ENCODE assay signal across 28 mouse cellular contexts in genomic region chr1:87631584-87631983, GRCm38 (mm10). TPM values are rescaled to one million over a fixed set of nuclear protein-coding genes. Genes with fewer than 3 reads are reported as not detected.
DNase-seq lines count a peak whose midpoint lies in the region; ATAC-seq and TF ChIP-seq lines count a peak whose summit lies in the region.
"Had no signal": no experiment of that assay in that cellular context is flagged by ENCODE, and none has a peak within 500 bp of the region (broad histone marks: within the 10 kb centered on the region; RNA-seq: fewer than 3 reads in every experiment).

No protein-coding gene starts in this region.

- TF ChIP-seq EP300 in MEL (IDR thresholded peaks at IDR 0.05; ENCODE audit: low read depth in 1 of 2, low read length in 2 of 2), result no peak
- TF ChIP-seq EP300 in liver, embryonic 14.5 days (IDR thresholded peaks at IDR 0.05; ENCODE audit: low read depth), result no peak

- peak overlapping the region; percentile 31; the same call in 1 of the 2 replicates for H3K27ac ChIP-seq in spleen, adult 2 months (ENCODE audit: insufficient read depth, low read length)
- peak overlapping the region; percentile 88 for H3K27ac ChIP-seq in MEL (ENCODE audit: control insufficient read depth, low read depth, low read length)
- H3K27ac ChIP-seq in liver, embryonic 14.5 days, result peak overlapping the region; percentile 42; the same call in 1 of the 2 replicates
- H3K27ac ChIP-seq in layer of hippocampus, adult 2 months, result no peak overlapping the region
- H3K27ac ChIP-seq: forebrain, embryonic 12.5 days; heart, embryonic 10.5 days; heart, embryonic 15.5 days; intestine, embryonic 15.5 days; neural tube, embryonic 15.5 days had no signal

- no peak for ATAC-seq in liver, embryonic 14.5 days (ENCODE audit: insufficient read depth)
- ATAC-seq in neutrophil, adult 5-6 weeks (ENCODE audit: extremely low read depth, insufficient number of reproducible peaks, low FRiP score, poor library complexity, severe bottlenecking), result peak; percentile 10; the same call in 1 of the 2 replicates
- ATAC-seq: activated CD4-positive, CD25-positive, alpha-beta regulatory T cell, adult 4 months; hindbrain, embryonic 16.5 days; intestine, embryonic 15.5 days had no signal

- no peaks in the 10 kb centered on the region for H3K9me3 ChIP-seq in MEL (replicated peaks; ENCODE audit: insufficient read depth, low read length)
- no peaks in the 10 kb centered on the region for H3K9me3 ChIP-seq in liver, embryonic 14.5 days (ENCODE audit: control insufficient read depth, low read length)
- H3K9me3 ChIP-seq: forebrain, embryonic 12.5 days; heart, embryonic 10.5 days; heart, embryonic 15.5 days; intestine, embryonic 15.5 days; neural tube, embryonic 15.5 days had no signal

- peaks cover 49% of the 10 kb centered on the region for H3K4me1 ChIP-seq in spleen, adult 2 months (ENCODE audit: control insufficient read depth, insufficient read depth, insufficient read length)
- H3K4me1 ChIP-seq in MEL (ENCODE audit: control insufficient read depth in 1 of 2, insufficient read depth in 2 of 2, low read length in 2 of 2), result peaks cover 55 to 56% of the 10 kb centered on the region in 2 experiments
- peaks cover 63 to 65% of the 10 kb centered on the region in 2 experiments for H3K4me1 ChIP-seq in liver, embryonic 14.5 days (replicated peaks; ENCODE audit: control insufficient read depth in 2 of 2, insufficient read depth in 2 of 2, low read length in 1 of 2)
- H3K4me1 ChIP-seq: forebrain, embryonic 12.5 days; intestine, embryonic 15.5 days; neural tube, embryonic 15.5 days had no signal

- WGBS in spleen, adult 2 months, result 48% methylated on average over 10 of the region's 10 CpGs
- 31% methylated on average over 10 of the region's 10 CpGs for WGBS in liver, embryonic 14.5 days (ENCODE audit: insufficient replicate concordance)

- TF ChIP-seq RAD21 in MEL (IDR thresholded peaks at IDR 0.05; ENCODE audit: low read depth, low read length), result no peak

- peaks cover 50% of the 10 kb centered on the region for H3K79me2 ChIP-seq in MEL (ENCODE audit: control insufficient read depth, insufficient read depth, low read length, poor library complexity)

- no peak for TF ChIP-seq POLR2A in spleen, adult 2 months (IDR thresholded peaks at IDR 0.05; ENCODE audit: low read depth, low read length)
- TF ChIP-seq POLR2A in MEL (IDR thresholded peaks at IDR 0.05; ENCODE audit: control insufficient read depth in 1 of 2, insufficient read depth in 1 of 2, low read depth in 1 of 2, low read length in 2 of 2, poor library complexity in 1 of 2), result no peak

- H3K4me3 ChIP-seq in spleen, adult 2 months (ENCODE audit: extremely low read depth, insufficient read depth, insufficient read length), result no peak overlapping the region
- H3K4me3 ChIP-seq in MEL (ENCODE audit: control insufficient read depth in 1 of 2, insufficient read depth in 1 of 2, low read depth in 2 of 2, low read length in 2 of 2), result peak overlapping the region; percentile 23 to 54
- H3K4me3 ChIP-seq in liver, embryonic 14.5 days (ENCODE audit: insufficient read depth in 1 of 2, low read depth in 2 of 2, low read length in 2 of 2), result no peak overlapping the region
- no peak overlapping the region for H3K4me3 ChIP-seq in layer of hippocampus, adult 2 months
- H3K4me3 ChIP-seq: erythroblast, embryonic 14.5 days; forebrain, embryonic 12.5 days; heart, embryonic 10.5 days; heart, embryonic 15.5 days; intestine, embryonic 15.5 days; neural tube, embryonic 15.5 days had no signal

- no peak for DNase-seq in spleen, adult 2 months (ENCODE audit: low read depth in 1 of 2, low spot score in 2 of 2)
- DNase-seq in spleen, postnatal 36 days (ENCODE audit: low spot score in 2 of 2), result no peak
- DNase-seq in MEL (ENCODE audit: low read depth, low spot score), result no peak
- no peak for DNase-seq in liver, embryonic 14.5 days (ENCODE audit: low read depth in 3 of 3, low spot score in 3 of 3)
- no peak for DNase-seq in layer of hippocampus, adult 2 months (ENCODE audit: low spot score in 2 of 2)
- DNase-seq in kidney, postnatal 4 days, result no peak
- no peak for DNase-seq in embryo, embryonic 11 days
- DNase-seq: adrenal gland, adult 2 months; adrenal gland, postnatal 36 days; cerebellum, adult 8-10 months; cerebellum, postnatal 36 days; gastrocnemius, postnatal 10 days; kidney, adult 2 months; kidney, postnatal 36 days; layer of hippocampus, postnatal 36 days; lung, postnatal 36 days; midbrain, embryonic 14.5 days; right cerebral cortex, adult 18-20 months; spleen, adult 18-20 months had no signal

- peak overlapping the region; percentile 31 for H3K9ac ChIP-seq in MEL (ENCODE audit: control insufficient read depth, low read depth, low read length, poor library complexity, severe bottlenecking)
- 0 out of 2 replicates have a peak overlapping the region, but pooled peaks have one; percentile 23 for H3K9ac ChIP-seq in liver, embryonic 14.5 days (replicated peaks)
- H3K9ac ChIP-seq: forebrain, embryonic 12.5 days; heart, embryonic 15.5 days; intestine, embryonic 15.5 days; neural tube, embryonic 15.5 days had no signal

- H3K4me2 ChIP-seq in liver, embryonic 14.5 days (ENCODE audit: low read depth), result peak overlapping the region; percentile 51
- H3K4me2 ChIP-seq: forebrain, embryonic 12.5 days; heart, embryonic 15.5 days; intestine, embryonic 15.5 days; neural tube, embryonic 15.5 days had no signal

- H3K27me3 ChIP-seq in spleen, adult 2 months (ENCODE audit: control insufficient read depth, insufficient read depth, low read length), result no peaks in the 10 kb centered on the region
- H3K27me3 ChIP-seq in MEL (ENCODE audit: control insufficient read depth in 1 of 2, insufficient read depth in 2 of 2, low read length in 2 of 2), result no peaks in the 10 kb centered on the region
- no peaks in the 10 kb centered on the region for H3K27me3 ChIP-seq in liver, embryonic 14.5 days (ENCODE audit: control insufficient read depth, insufficient read depth, low read length)
- H3K27me3 ChIP-seq: forebrain, embryonic 12.5 days; heart, embryonic 15.5 days; intestine, embryonic 15.5 days; neural tube, embryonic 15.5 days had no signal

- H3K36me3 ChIP-seq in spleen, adult 2 months (ENCODE audit: control insufficient read depth, insufficient read depth, low read length), result peaks cover 5% of the 10 kb centered on the region; the same call in 1 of the 2 replicates
- H3K36me3 ChIP-seq in MEL (ENCODE audit: control insufficient read depth in 1 of 2, insufficient read depth in 2 of 2, low read length in 2 of 2), result peaks cover 2 to 62% of the 10 kb centered on the region in 2 experiments
- H3K36me3 ChIP-seq in liver, embryonic 14.5 days (replicated peaks; ENCODE audit: control insufficient read depth, insufficient read depth, low read depth), result no peaks in the 10 kb centered on the region
- H3K36me3 ChIP-seq: forebrain, embryonic 12.5 days; heart, embryonic 10.5 days; heart, embryonic 15.5 days; intestine, embryonic 15.5 days; neural tube, embryonic 15.5 days had no signal

- TF ChIP-seq CTCF in spleen, adult 2 months (IDR thresholded peaks at IDR 0.05; ENCODE audit: extremely low read depth, insufficient read depth, insufficient read length, insufficient replicate concordance), result no peak
- TF ChIP-seq CTCF in MEL (IDR thresholded peaks at IDR 0.05 in 2 of 3, conservative IDR thresholded peaks at IDR 0.05 in 1 of 3; ENCODE audit: control insufficient read depth in 1 of 3, insufficient read depth in 1 of 3, low read depth in 2 of 3, low read length in 3 of 3, poor library complexity in 1 of 3, severe bottlenecking in 1 of 3), result no peak
- TF ChIP-seq CTCF in liver, embryonic 14.5 days (IDR thresholded peaks at IDR 0.05; ENCODE audit: low read depth), result no peak
- TF ChIP-seq CTCF in layer of hippocampus, adult 2 months (conservative IDR thresholded peaks at IDR 0.05), result no peak

TF ChIP-seq in MEL, 35 proteins besides CTCF, POLR2A, EP300 and RAD21:
- TF ChIP-seq GATA1 (IDR thresholded peaks at IDR 0.05; ENCODE audit: low read depth, low read length), result peak; percentile 71
- no peak for TF ChIP-seq ETS1 (IDR thresholded peaks at IDR 0.05; ENCODE audit: low read depth, low read length)
- TF ChIP-seq JUND (IDR thresholded peaks at IDR 0.05; ENCODE audit: low read depth, low read length), result no peak
- no peak for TF ChIP-seq ZKSCAN1 (IDR thresholded peaks at IDR 0.05; ENCODE audit: low read depth, low read length)
- no peak for TF ChIP-seq TBP (IDR thresholded peaks at IDR 0.05; ENCODE audit: low read depth, low read length)

RNA-seq across cellular contexts. Expression of gene Inpp5d, which starts 11.5 kb away (rescaled TPM):
- polyA plus RNA-seq in spleen, adult 2 months (2012; rRNA removed), result 204 and 282 TPM in 2 replicates
- total RNA-seq in MEL (2012; rRNA removed), result 69.4 and 73.0 TPM in 2 replicates
- 10 to 100 TPM in 1 of 2 experiments, not detected in 1; 71.3 TPM for polyA plus RNA-seq in MEL (2012; ENCODE audit: insufficient read depth in 1 of 2, insufficient read length in 2 of 2, low read depth in 1 of 2, low replicate concordance in 2 of 2, missing spikeins in 1 of 2)
- polyA plus RNA-seq in liver, embryonic 14.5 days (2012; rRNA removed), result 5.7 and 9.3 TPM in 2 replicates
- polyA plus RNA-seq in liver, embryonic 14.5 days (2014; fragmentation: Nextera tagmentation; extraction: Ambion mirVana), result 11.1 and 13.0 TPM in 2 replicates
- total RNA-seq in neutrophil, adult 5-6 weeks (2017), result 183 and 196 TPM in 2 replicates
- 10 to 100 TPM; 14.1 to 21.0 TPM for total RNA-seq in layer of hippocampus, adult 2 months (2021)

RNA-seq across cellular contexts. Expression of gene Ngef, which starts 57.9 kb away (rescaled TPM):
- polyA plus RNA-seq in spleen, adult 2 months (2012; rRNA removed), result 0.09 and 0.22 TPM in 2 replicates
- total RNA-seq in MEL (2012; rRNA removed), result not detected in 2 replicates
- not detected for polyA plus RNA-seq in MEL (2012; ENCODE audit: insufficient read depth in 1 of 2, insufficient read length in 2 of 2, low read depth in 1 of 2, low replicate concordance in 2 of 2, missing spikeins in 1 of 2)
- polyA plus RNA-seq in liver, embryonic 14.5 days (2012; rRNA removed), result 2.8 and 3.4 TPM in 2 replicates
- polyA plus RNA-seq in liver, embryonic 14.5 days (2014; fragmentation: Nextera tagmentation; extraction: Ambion mirVana), result 2.9 and 3.8 TPM in 2 replicates
- total RNA-seq in neutrophil, adult 5-6 weeks (2017), result not detected in 2 replicates
- total RNA-seq in layer of hippocampus, adult 2 months (2021), result 100 to 1,000 TPM; 100 to 105 TPM
- polyA plus RNA-seq: activated CD4-positive, CD25-positive, alpha-beta regulatory T cell, adult 4 months; erythroblast, embryonic 14.5 days had no signal

Comparison
In these comparisons a context has a peak if more than half of its experiments do, and no peak if none do; other contexts are left out.
1. H3K4me3 ChIP-seq: peak in MEL (2 of 2); none in spleen, adult 2 months (single experiment), liver, embryonic 14.5 days (0 of 2) and layer of hippocampus, adult 2 months (single experiment).
2. RNA of gene Ngef, which starts 57.9 kb away (total RNA-seq): 100 to 105 TPM in layer of hippocampus, adult 2 months; not detected in MEL and not detected in neutrophil, adult 5-6 weeks; every median in the first group is over 100 times any median in the second.